Mouse (Mus musculus) lung, postnatal 0 days (tissue): ENCODE results near the gene Krtdap. TPM values are rescaled to one million over a fixed set of nuclear protein-coding genes. Genes with fewer than 3 reads are reported as not detected.

ENCODE experiments used
- ATAC-seq: fragments of 200-750 bp; cut with Nextera tagmentation; 2 replicates; pipeline ENCODE4 v1.8.0; 2017; ENCODE audit warnings: moderate library complexity
- DNase-seq: peaks from one replicate; pipeline ENCODE4 v3.0.0-alpha.2; 2016; ENCODE audit warnings: low spot score
- H3K27ac ChIP-seq: fragments of 300-500 bp; sonication (generic); 2 replicates; pipeline ENCODE4 v1.5.1; 2014; ENCODE audit warnings: antibody characterized with exemption, mild to moderate bottlenecking, low read length, mixed read lengths
- H3K27me3 ChIP-seq: fragments of 300-500 bp; sonication (generic); replicated peaks from 2 replicates; pipeline ENCODE4 v1.6.1; 2014; ENCODE audit warnings: low read length, mixed read lengths; ENCODE audit not compliant: insufficient read depth
- H3K36me3 ChIP-seq: fragments of 300-500 bp; sonication (generic); 2 replicates; pipeline ENCODE4 v1.6.1; 2014; ENCODE audit warnings: low read length, mixed read lengths; ENCODE audit not compliant: insufficient read depth
- H3K4me1 ChIP-seq: fragments of 300-500 bp; sonication (generic); 2 replicates; pipeline ENCODE4 v1.6.1; 2014; ENCODE audit warnings: antibody characterized with exemption, low read depth, low read length, mixed read lengths; ENCODE audit not compliant: insufficient read depth
- H3K4me2 ChIP-seq: fragments of 300-500 bp; sonication (generic); replicated peaks from 2 replicates; pipeline ENCODE4 v1.6.1; 2014; ENCODE audit warnings: low read depth, mild to moderate bottlenecking, low read length, moderate library complexity, mixed read lengths
- H3K4me3 ChIP-seq: fragments of 300-500 bp; sonication (generic); 2 replicates; pipeline ENCODE4 v1.5.1; 2014; ENCODE audit warnings: low read depth, low read length
- H3K9ac ChIP-seq: fragments of 300-500 bp; sonication (generic); replicated peaks from 2 replicates; pipeline ENCODE4 v1.6.1; 2014; ENCODE audit warnings: low read depth, mild to moderate bottlenecking
- H3K9me3 ChIP-seq: fragments of 300-500 bp; sonication (generic); 2 replicates; pipeline ENCODE4 v1.6.1; 2016; ENCODE audit warnings: low read length, mixed read lengths
- CTCF ChIP-seq: IDR thresholded peaks from 2 replicates; pipeline ENCODE4 v1.5.1; 2016; ENCODE audit warnings: antibody characterized with exemption, mild to moderate bottlenecking
- EP300 ChIP-seq: IDR thresholded peaks from 2 replicates; pipeline ENCODE4 v1.6.1; 2016; ENCODE audit warnings: antibody characterized with exemption, mild to moderate bottlenecking, control low read depth
- WGBS: fragments of 180-500 bp; shearing (Covaris S2); extraction: QIAGEN DNeasy Blood & Tissue Kit; methylation state at CpG from one replicate; pipeline ENCODE4 v1.1.7; 2014; 5-methylcytosine and 5-hydroxymethylcytosine counted together
- polyA plus RNA-seq: library from polyadenylated mRNA; unstranded; fragments of >200 nt; fragmentation: Nextera tagmentation; extraction: Ambion mirVana; gene quantifications from 2 replicates; pipeline ENCODE4 v1.2.1, GENCODE M21; 2015

The Krtdap gene
- polyA plus RNA-seq, 1 experiment from 2014 or later: 4.4 TPM

- Histone ChIP-seq H3K4me1 (no peaks in the 10 kb centered on the region), H3K9me3 (no peaks in the 10 kb centered on the region), H3K36me3 (no peaks in the 10 kb centered on the region), H3K4me3 (no peak overlapping the region), H3K4me2 (no peak overlapping the region), H3K9ac (no peak overlapping the region), H3K27ac (no peak overlapping the region), H3K27me3 (no peaks in the 10 kb centered on the region)
- DNase-seq (peak; percentile 28), ATAC-seq (peak; percentile 63)
- WGBS: 35% methylated on average over 1 of the region's 1 CpGs
- TF ChIP-seq CTCF (no peak), EP300 (no peak)
Measured at GRCm38 (mm10) chr7:30785154-30785553, 2.5 kb upstream of the Krtdap start.

GRCm38 (mm10) chr7:30785721-30786546 lies 1.8 kb upstream of the Krtdap start:
- no peak for ATAC-seq
- no peaks in the 10 kb centered on the region for H3K36me3 ChIP-seq
- no peaks in the 10 kb centered on the region for H3K9me3 ChIP-seq
- H3K27ac ChIP-seq: no peak overlapping the region
- H3K4me3 ChIP-seq: no peak overlapping the region
- H3K4me1 ChIP-seq: no peaks in the 10 kb centered on the region
- no peaks in the 10 kb centered on the region for H3K27me3 ChIP-seq
- no peak overlapping the region for H3K9ac ChIP-seq
- WGBS: 68% methylated on average over 13 of the region's 13 CpGs
- no peak overlapping the region for H3K4me2 ChIP-seq
- DNase-seq: no peak
- TF ChIP-seq CTCF: no peak
- TF ChIP-seq EP300: no peak

- H3K36me3 ChIP-seq: no peaks in the 10 kb centered on the region
- no peak for ATAC-seq
- 52% methylated on average over 10 of the region's 10 CpGs for WGBS
- no peaks in the 10 kb centered on the region for H3K9me3 ChIP-seq
- DNase-seq: no peak
- no peak overlapping the region for H3K4me3 ChIP-seq
- H3K27me3 ChIP-seq: no peaks in the 10 kb centered on the region
- TF ChIP-seq EP300 (no peak), CTCF (no peak)
- H3K4me1 ChIP-seq: no peaks in the 10 kb centered on the region
- no peak overlapping the region for H3K9ac ChIP-seq
- H3K4me2 ChIP-seq: no peak overlapping the region
- no peak overlapping the region for H3K27ac ChIP-seq
Measured at GRCm38 (mm10) chr7:30790141-30790540, 2.4 kb downstream of the Krtdap start.

- Histone ChIP-seq H3K27me3 (no peaks in the 10 kb centered on the region), H3K9me3 (no peaks in the 10 kb centered on the region), H3K4me3 (no peak overlapping the region), H3K4me2 (no peak overlapping the region), H3K4me1 (no peaks in the 10 kb centered on the region), H3K27ac (no peak overlapping the region), H3K9ac (no peak overlapping the region), H3K36me3 (no peaks in the 10 kb centered on the region)
- no peak for ATAC-seq
- 16% methylated on average over 9 of the region's 9 CpGs for WGBS
- DNase-seq: no peak
- TF ChIP-seq CTCF: no peak
- no peak for TF ChIP-seq EP300
Measured at GRCm38 (mm10) chr7:30791921-30792320, 4.2 kb downstream of the Krtdap start.

GRCm38 (mm10) chr7:30794921-30795320 lies 7.2 kb downstream of the Krtdap start:
- H3K27ac ChIP-seq: no peak overlapping the region
- H3K9ac ChIP-seq: no peak overlapping the region
- H3K4me2 ChIP-seq: no peak overlapping the region
- no peak overlapping the region for H3K4me3 ChIP-seq
- ATAC-seq: no peak
- no peaks in the 10 kb centered on the region for H3K27me3 ChIP-seq
- no peaks in the 10 kb centered on the region for H3K4me1 ChIP-seq
- TF ChIP-seq EP300 (no peak), CTCF (no peak)
- no peaks in the 10 kb centered on the region for H3K36me3 ChIP-seq
- DNase-seq: no peak
- no peaks in the 10 kb centered on the region for H3K9me3 ChIP-seq

GRCm38 (mm10) chr7:30796790-30797189 lies 9.1 kb downstream of the Krtdap start:
- H3K9ac ChIP-seq: no peak overlapping the region
- H3K27ac ChIP-seq: no peak overlapping the region
- H3K9me3 ChIP-seq: no peaks in the 10 kb centered on the region
- TF ChIP-seq CTCF (no peak), EP300 (no peak)
- H3K4me1 ChIP-seq: no peaks in the 10 kb centered on the region
- H3K4me2 ChIP-seq: no peak overlapping the region
- DNase-seq (no peak), ATAC-seq (no peak)
- no peaks in the 10 kb centered on the region for H3K36me3 ChIP-seq
- no peak overlapping the region for H3K4me3 ChIP-seq
- 64% methylated on average over 1 of the region's 1 CpGs for WGBS
- H3K27me3 ChIP-seq: no peaks in the 10 kb centered on the region
